Mouse (Mus musculus): ENCODE measurements around the gene Serpina3f. TPM values are rescaled to one million over a fixed set of nuclear protein-coding genes. Genes with fewer than 3 reads are reported as not detected.

Serpina3f gene
- total and polyA plus RNA-seq, 3 experiments = not detected

- no peak for DNase-seq (ENCODE audit: low read depth, low spot score)
- H3K4me3 ChIP-seq (ENCODE audit: control insufficient read depth in 1 of 2, insufficient read depth in 1 of 2, low read depth in 2 of 2, low read length in 2 of 2) = no peak overlapping the region
- no peaks in the 10 kb centered on the region for H3K4me1 ChIP-seq (ENCODE audit: control insufficient read depth in 1 of 2, insufficient read depth in 2 of 2, low read length in 2 of 2)
- TF ChIP-seq UBTF (IDR thresholded peaks at IDR 0.05; ENCODE audit: borderline replicate concordance, insufficient read depth, low read depth, low read length) (no peak), EP300 (IDR thresholded peaks at IDR 0.05; ENCODE audit: low read depth in 1 of 2, low read length in 2 of 2) (no peak)
- H3K9me3 ChIP-seq (replicated peaks; ENCODE audit: insufficient read depth, low read length) = no peaks in the 10 kb centered on the region; the same call in 1 of the 2 replicates
- no peak overlapping the region for H3K9ac ChIP-seq (ENCODE audit: control insufficient read depth, low read depth, low read length, poor library complexity, severe bottlenecking)
- no peaks in the 10 kb centered on the region for H3K27me3 ChIP-seq (ENCODE audit: control insufficient read depth in 1 of 2, insufficient read depth in 2 of 2, low read length in 2 of 2)
- H3K36me3 ChIP-seq (ENCODE audit: control insufficient read depth in 1 of 2, insufficient read depth in 2 of 2, low read length in 2 of 2) = no peaks in the 10 kb centered on the region
- H3K27ac ChIP-seq (ENCODE audit: control insufficient read depth, low read depth, low read length) = no peak overlapping the region
- H3K79me2 ChIP-seq (ENCODE audit: control insufficient read depth, insufficient read depth, low read length, poor library complexity) = no peaks in the 10 kb centered on the region
These were observed 905 bp downstream of the Serpina3f start for GRCm38 (mm10) chr12:104215249-104215648.

- TF ChIP-seq MAZ (IDR thresholded peaks at IDR 0.05; ENCODE audit: low read depth, low read length) = no peak
- no peak for TF ChIP-seq CTCF (IDR thresholded peaks at IDR 0.05 in 2 of 3, conservative IDR thresholded peaks at IDR 0.05 in 1 of 3; ENCODE audit: control insufficient read depth in 1 of 3, insufficient read depth in 1 of 3, low read depth in 2 of 3, low read length in 3 of 3, poor library complexity in 1 of 3, severe bottlenecking in 1 of 3)
- no peak for TF ChIP-seq ZMIZ1 (IDR thresholded peaks at IDR 0.05; ENCODE audit: low read depth, low read length)
- no peak for TF ChIP-seq ZC3H11A (IDR thresholded peaks at IDR 0.05; ENCODE audit: low read depth, low read length)
- no peak for TF ChIP-seq GATA1 (IDR thresholded peaks at IDR 0.05; ENCODE audit: low read depth, low read length)
- TF ChIP-seq USF1 (IDR thresholded peaks at IDR 0.05; ENCODE audit: low read depth, low read length) = no peak
- no peak for TF ChIP-seq HCFC1 (IDR thresholded peaks at IDR 0.05; ENCODE audit: low read depth, low read length)
- no peak for TF ChIP-seq POLR2A (IDR thresholded peaks at IDR 0.05; ENCODE audit: control insufficient read depth in 1 of 2, insufficient read depth in 1 of 2, low read depth in 1 of 2, low read length in 2 of 2, poor library complexity in 1 of 2)
- TF ChIP-seq CHD1 (IDR thresholded peaks at IDR 0.05; ENCODE audit: low read depth, low read length) = no peak
- no peak for TF ChIP-seq TCF12 (IDR thresholded peaks at IDR 0.05; ENCODE audit: low read depth, low read length)
- no peak for TF ChIP-seq MXI1 (IDR thresholded peaks at IDR 0.05; ENCODE audit: low read depth, low read length)
- TF ChIP-seq MYC (IDR thresholded peaks at IDR 0.05; ENCODE audit: low read depth, low read length) = no peak
- no peak for TF ChIP-seq SIN3A (IDR thresholded peaks at IDR 0.05; ENCODE audit: low read length)
- TF ChIP-seq ETS1 (IDR thresholded peaks at IDR 0.05; ENCODE audit: low read depth, low read length) = no peak
- TF ChIP-seq SMC3 (IDR thresholded peaks at IDR 0.05; ENCODE audit: low read depth, low read length) = no peak
- no peaks in the 10 kb centered on the region for H3K36me3 ChIP-seq (ENCODE audit: control insufficient read depth in 1 of 2, insufficient read depth in 2 of 2, low read length in 2 of 2)
- no peaks in the 10 kb centered on the region for H3K79me2 ChIP-seq (ENCODE audit: control insufficient read depth, insufficient read depth, low read length, poor library complexity)
- H3K27me3 ChIP-seq (ENCODE audit: control insufficient read depth in 1 of 2, insufficient read depth in 2 of 2, low read length in 2 of 2) = no peaks in the 10 kb centered on the region
- no peak overlapping the region for H3K4me3 ChIP-seq (ENCODE audit: control insufficient read depth in 1 of 2, insufficient read depth in 1 of 2, low read depth in 2 of 2, low read length in 2 of 2)
- H3K4me1 ChIP-seq (ENCODE audit: control insufficient read depth in 1 of 2, insufficient read depth in 2 of 2, low read length in 2 of 2) = no peaks in the 10 kb centered on the region
- H3K9ac ChIP-seq (ENCODE audit: control insufficient read depth, low read depth, low read length, poor library complexity, severe bottlenecking) = no peak overlapping the region
- H3K9me3 ChIP-seq (replicated peaks; ENCODE audit: insufficient read depth, low read length) = no peaks in the 10 kb centered on the region
- no peak for DNase-seq (ENCODE audit: low read depth, low spot score)
- no peak overlapping the region for H3K27ac ChIP-seq (ENCODE audit: control insufficient read depth, low read depth, low read length)
These were observed 7.3 kb downstream of the Serpina3f start for GRCm38 (mm10) chr12:104221616-104222015.

Data from MEL (cell line).